In genomic region chr14:27622923-27623219, GRCm38 (mm10) we compare ENCODE assay signal across 8 mouse cellular contexts. TPM values are rescaled to one million over a fixed set of nuclear protein-coding genes. Genes with fewer than 3 reads are reported as not detected.
DNase-seq lines count a peak whose midpoint lies in the region; ATAC-seq and TF ChIP-seq lines count a peak whose summit lies in the region.

No protein-coding gene starts in this region.

- 0 out of 2 replicates have a peak, but pooled peaks cover 9% of the 10 kb centered on the region for H3K27me3 ChIP-seq in kidney, embryonic 16.5 days (ENCODE audit: insufficient read depth, low read length)
- H3K27me3 ChIP-seq in forebrain, embryonic 10.5 days (ENCODE audit: poor library complexity, severe bottlenecking) = peaks cover 22% of the 10 kb centered on the region
- no peaks in the 10 kb centered on the region; the same call in 1 of the 2 replicates for H3K27me3 ChIP-seq in intestine, postnatal 0 days (replicated peaks; ENCODE audit: control insufficient read depth, insufficient read depth, low read length)
- no peaks in the 10 kb centered on the region; the same call in 1 of the 2 replicates for H3K27me3 ChIP-seq in neural tube, embryonic 13.5 days

- 3% methylated on average over 6 of the region's 6 CpGs for WGBS in kidney, embryonic 16.5 days
- 2% methylated on average over 6 of the region's 6 CpGs for WGBS in forebrain, embryonic 10.5 days
- WGBS in intestine, postnatal 0 days = 0% methylated on average over 6 of the region's 6 CpGs
- under 1% methylated on average over 6 of the region's 6 CpGs for WGBS in neural tube, embryonic 13.5 days

- peaks cover 9% of the 10 kb centered on the region; the same call in 1 of the 2 replicates for H3K4me1 ChIP-seq in kidney, embryonic 16.5 days (ENCODE audit: insufficient read depth, low read length)
- peaks cover 21% of the 10 kb centered on the region for H3K4me1 ChIP-seq in forebrain, embryonic 10.5 days
- no peaks in the 10 kb centered on the region for H3K4me1 ChIP-seq in intestine, postnatal 0 days (replicated peaks; ENCODE audit: control insufficient read depth, insufficient read depth, low read length)
- peaks cover 17% of the 10 kb centered on the region for H3K4me1 ChIP-seq in neural tube, embryonic 13.5 days (replicated peaks)

- no peak for DNase-seq in kidney, postnatal 10 days
- DNase-seq in forebrain, embryonic 10.5 days (ENCODE audit: extremely low spot score, low spot score) = no peak
- DNase-seq in adrenal gland, adult 2 months = no peak
- DNase-seq in gastrocnemius, adult 8-10 months (ENCODE audit: low spot score in 2 of 2) = no peak

- peak overlapping the region; percentile 82 for H3K4me3 ChIP-seq in kidney, embryonic 16.5 days (ENCODE audit: low read length)
- peak overlapping the region; percentile 82 for H3K4me3 ChIP-seq in forebrain, embryonic 10.5 days
- H3K4me3 ChIP-seq in intestine, postnatal 0 days (ENCODE audit: low read depth, low read length) = peak overlapping the region; percentile 55
- H3K4me3 ChIP-seq in neural tube, embryonic 13.5 days = peak overlapping the region; percentile 71

- H3K9me3 ChIP-seq in kidney, embryonic 16.5 days (ENCODE audit: low read length) = no peaks in the 10 kb centered on the region
- no peaks in the 10 kb centered on the region for H3K9me3 ChIP-seq in forebrain, embryonic 10.5 days
- no peaks in the 10 kb centered on the region for H3K9me3 ChIP-seq in intestine, postnatal 0 days (ENCODE audit: control insufficient read depth)
- H3K9me3 ChIP-seq in neural tube, embryonic 13.5 days = no peaks in the 10 kb centered on the region

- peak overlapping the region; percentile 98 for H3K4me2 ChIP-seq in kidney, embryonic 16.5 days (replicated peaks; ENCODE audit: low read depth, low read length)
- H3K4me2 ChIP-seq in intestine, postnatal 0 days (replicated peaks; ENCODE audit: low read depth) = peak overlapping the region; percentile 96
- peak overlapping the region; percentile 77 for H3K4me2 ChIP-seq in neural tube, embryonic 13.5 days

- ATAC-seq in kidney, embryonic 16.5 days (ENCODE audit: low FRiP score, low TSS enrichment) = no peak
- ATAC-seq in intestine, postnatal 0 days = no peak
- no peak; the same call in 1 of the 2 replicates for ATAC-seq in neural tube, embryonic 13.5 days (ENCODE audit: low read depth)
- no peak for ATAC-seq in megakaryocyte-erythroid progenitor cell, adult 5-6 weeks (replicated peaks; ENCODE audit: low FRiP score, low TSS enrichment, poor library complexity, severe bottlenecking)

- no peak for TF ChIP-seq CTCF in intestine, postnatal 0 days (IDR thresholded peaks at IDR 0.05; ENCODE audit: low read depth)

- peak overlapping the region; percentile 78 for H3K9ac ChIP-seq in kidney, embryonic 16.5 days (replicated peaks; ENCODE audit: low read length)
- H3K9ac ChIP-seq in intestine, postnatal 0 days (ENCODE audit: low read depth, low read length) = peak overlapping the region; percentile 50; the same call in 1 of the 2 replicates
- H3K9ac ChIP-seq in neural tube, embryonic 13.5 days = peak overlapping the region; percentile 92

- H3K36me3 ChIP-seq in kidney, embryonic 16.5 days (ENCODE audit: insufficient read depth, low read length) = no peaks in the 10 kb centered on the region
- H3K36me3 ChIP-seq in forebrain, embryonic 10.5 days (replicated peaks) = no peaks in the 10 kb centered on the region
- no peaks in the 10 kb centered on the region for H3K36me3 ChIP-seq in intestine, postnatal 0 days (ENCODE audit: control insufficient read depth, insufficient read depth)
- 0 out of 2 replicates have a peak, but pooled peaks cover 4% of the 10 kb centered on the region for H3K36me3 ChIP-seq in neural tube, embryonic 13.5 days

- no peak overlapping the region for H3K27ac ChIP-seq in kidney, embryonic 16.5 days (ENCODE audit: low read length)
- peak overlapping the region; percentile 88 for H3K27ac ChIP-seq in forebrain, embryonic 10.5 days
- H3K27ac ChIP-seq in intestine, postnatal 0 days (ENCODE audit: low read depth, low read length) = no peak overlapping the region
- H3K27ac ChIP-seq in neural tube, embryonic 13.5 days (replicated peaks) = peak overlapping the region; percentile 90

RNA-seq across cellular contexts. Expression of gene Erc2, which starts 0.6 kb away (rescaled TPM):
- 4.9 and 7.3 TPM in 2 replicates for polyA plus RNA-seq in kidney, embryonic 16.5 days (2015; fragmentation: Nextera tagmentation; extraction: Ambion mirVana)
- 7.8 and 9.1 TPM in 2 replicates for polyA plus RNA-seq in forebrain, embryonic 10.5 days (2016; fragmentation: Nextera tagmentation; extraction: Ambion mirVana)
- 3.0 and 3.1 TPM in 2 replicates for polyA plus RNA-seq in intestine, postnatal 0 days (2015; fragmentation: Nextera tagmentation; extraction: Ambion mirVana)
- 58.0 and 62.6 TPM in 2 replicates for polyA plus RNA-seq in neural tube, embryonic 13.5 days (2015; fragmentation: Nextera tagmentation; extraction: Ambion mirVana)
- 1 to 10 TPM; 7.1 to 9.6 TPM for total RNA-seq in adrenal gland, adult 2 months (2021)
- polyA plus RNA-seq in adrenal gland, adult 2 months (2012; rRNA removed) = 0.29 and 1.7 TPM in 2 replicates
- total RNA-seq in megakaryocyte-erythroid progenitor cell, adult 5-6 weeks (2014; fragmentation: Nextera tagmentation) = not detected in 2 replicates
- total RNA-seq in megakaryocyte-erythroid progenitor cell, adult 5-6 weeks (2017) = not detected in 2 replicates
- total RNA-seq in gastrocnemius, adult 8-10 months (2022) = under 1 TPM in 3 of 4 experiments, not detected in 1; 0.19 to 0.70 (median 0.36) TPM

Comparison
In these comparisons a context has a peak if more than half of its experiments do, and no peak if none do; other contexts are left out.
1. H3K27ac ChIP-seq: peak in forebrain, embryonic 10.5 days (single experiment) and neural tube, embryonic 13.5 days (single experiment); none in kidney, embryonic 16.5 days (single experiment) and intestine, postnatal 0 days (single experiment).
2. Peak in every context shown above with its lines, with median percentiles within 50 percentile points of each other: H3K4me2 ChIP-seq, H3K4me3 ChIP-seq and H3K9ac ChIP-seq.